Mouse (Mus musculus): ENCODE results near the gene Cxcl17. TPM values are rescaled to one million over a fixed set of nuclear protein-coding genes. Genes with fewer than 3 reads are reported as not detected.
A peak's percentile ranks its signal among the peaks of the same experiment; 100 is the strongest.

Gene Cxcl17
- polyA plus RNA-seq, 1 experiment from 2014 or later, result 0.80 TPM

DNA sequence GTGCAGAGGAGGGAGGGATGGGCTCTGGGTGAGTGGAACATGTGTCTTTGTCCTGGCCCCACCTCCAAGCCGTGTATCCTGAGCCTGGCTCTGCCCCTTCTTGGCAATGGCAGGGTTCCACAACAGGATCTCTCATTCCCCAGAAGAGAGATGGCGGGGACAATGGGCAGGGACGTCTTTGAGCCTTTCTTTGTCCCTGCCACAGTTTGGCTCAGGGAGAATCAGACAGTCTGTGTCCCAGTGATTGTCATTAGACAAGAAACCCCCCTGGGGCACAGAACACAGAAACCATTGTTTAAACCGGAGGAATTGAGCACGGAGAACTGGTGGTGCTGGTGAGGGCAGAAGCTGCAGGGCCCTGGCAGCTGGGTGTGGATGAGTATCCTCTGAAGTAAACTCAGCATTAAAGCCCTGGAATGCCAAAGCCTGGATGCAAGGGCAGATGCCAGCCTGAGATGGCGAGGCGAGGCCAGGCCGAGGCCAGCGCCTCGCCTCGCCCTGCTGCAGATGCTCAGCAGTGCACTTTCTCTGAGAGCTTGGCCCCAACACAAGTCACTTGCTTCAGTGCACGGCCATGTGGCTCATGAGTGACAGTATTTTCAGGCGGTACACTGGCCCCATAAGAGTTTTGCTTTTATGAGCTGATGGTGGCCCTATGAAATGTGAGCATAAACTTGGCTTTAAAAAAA lies 46.6 kb downstream of the Cxcl17 start:
- peaks cover 34% of the 10 kb centered on the region for H3K27me3 ChIP-seq (ENCODE audit: control insufficient read depth, insufficient read depth, low read length)
- no peak overlapping the region for H3K4me3 ChIP-seq (replicated peaks; ENCODE audit: low read length)
- H3K4me2 ChIP-seq (replicated peaks), result no peak overlapping the region
- H3K27ac ChIP-seq, result peak overlapping the region; percentile 9; the same call in 1 of the 2 replicates
- peaks cover 35% of the 10 kb centered on the region for H3K36me3 ChIP-seq (replicated peaks; ENCODE audit: control insufficient read depth, insufficient read depth)
- H3K4me1 ChIP-seq (replicated peaks; ENCODE audit: control insufficient read depth, insufficient read depth, low read length), result peaks cover 17% of the 10 kb centered on the region
- ATAC-seq (ENCODE audit: low FRiP score) (peak; percentile 26; the same call in 1 of the 2 replicates), DNase-seq (ENCODE audit: low spot score) (peak; percentile 45)
- peak overlapping the region; percentile 36 for H3K9ac ChIP-seq
- WGBS, result 13% methylated on average over 13 of the region's 13 CpGs
- H3K9me3 ChIP-seq (ENCODE audit: control insufficient read depth, low read length), result no peaks in the 10 kb centered on the region

- no peak overlapping the region for H3K9ac ChIP-seq
- 96% methylated on average over 17 of the region's 17 CpGs for WGBS
- ATAC-seq (ENCODE audit: low FRiP score), result no peak
- H3K27me3 ChIP-seq (ENCODE audit: control insufficient read depth, insufficient read depth, low read length), result peaks cover 23% of the 10 kb centered on the region
- H3K9me3 ChIP-seq (ENCODE audit: control insufficient read depth, low read length), result no peaks in the 10 kb centered on the region
- H3K36me3 ChIP-seq (replicated peaks; ENCODE audit: control insufficient read depth, insufficient read depth), result peaks cover 58% of the 10 kb centered on the region
- H3K4me1 ChIP-seq (replicated peaks; ENCODE audit: control insufficient read depth, insufficient read depth, low read length), result peaks cover 17% of the 10 kb centered on the region
- H3K27ac ChIP-seq, result no peak overlapping the region
- no peak for DNase-seq (ENCODE audit: low spot score)
- H3K4me2 ChIP-seq (replicated peaks), result no peak overlapping the region
- no peak overlapping the region for H3K4me3 ChIP-seq (replicated peaks; ENCODE audit: low read length)
These were observed 49.1 kb downstream of the Cxcl17 start for GRCm38 (mm10) chr7:25363632-25364031.

GRCm38 (mm10) chr7:25363151-25363550 lies 49.5 kb downstream of the Cxcl17 start:
- peaks cover 58% of the 10 kb centered on the region for H3K36me3 ChIP-seq (replicated peaks; ENCODE audit: control insufficient read depth, insufficient read depth)
- peaks cover 20% of the 10 kb centered on the region for H3K4me1 ChIP-seq (replicated peaks; ENCODE audit: control insufficient read depth, insufficient read depth, low read length)
- H3K9me3 ChIP-seq (ENCODE audit: control insufficient read depth, low read length), result no peaks in the 10 kb centered on the region
- H3K9ac ChIP-seq, result no peak overlapping the region
- ATAC-seq (ENCODE audit: low FRiP score) (no peak), DNase-seq (ENCODE audit: low spot score) (no peak)
- no peak overlapping the region for H3K27ac ChIP-seq
- 89% methylated on average over 19 of the region's 19 CpGs for WGBS
- H3K4me2 ChIP-seq (replicated peaks), result no peak overlapping the region
- peaks cover 18% of the 10 kb centered on the region for H3K27me3 ChIP-seq (ENCODE audit: control insufficient read depth, insufficient read depth, low read length)
- H3K4me3 ChIP-seq (replicated peaks; ENCODE audit: low read length), result no peak overlapping the region

DNA sequence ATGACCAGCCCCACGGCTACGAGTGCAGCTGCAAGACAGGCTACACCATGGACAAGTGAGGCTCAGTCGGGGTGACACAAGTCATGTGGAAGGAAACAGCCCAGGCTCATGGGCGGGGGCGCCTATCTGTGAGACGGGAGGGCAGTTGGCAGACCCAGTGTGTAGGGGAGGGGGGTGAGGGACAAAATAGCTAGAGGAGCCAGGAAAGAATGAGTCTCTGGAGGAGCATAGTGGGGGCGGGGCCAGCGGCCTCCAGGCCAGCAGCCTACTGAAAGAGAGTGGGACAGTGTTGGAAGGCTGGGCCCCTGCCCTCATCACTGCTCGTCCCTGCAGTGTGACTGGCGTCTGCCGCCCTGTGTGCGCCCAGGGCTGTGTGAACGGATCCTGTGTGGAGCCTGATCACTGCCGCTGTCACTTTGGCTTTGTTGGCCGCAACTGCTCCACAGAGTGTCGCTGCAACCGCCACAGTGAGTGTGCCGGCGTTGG lies 53.9 kb downstream of the Cxcl17 start:
- peak overlapping the region; percentile 28; the same call in 1 of the 2 replicates for H3K9ac ChIP-seq
- WGBS, result 41% methylated on average over 19 of the region's 19 CpGs
- DNase-seq (ENCODE audit: low spot score) (peak; percentile 38), ATAC-seq (ENCODE audit: low FRiP score) (peak; percentile 73)
- no peaks in the 10 kb centered on the region for H3K27me3 ChIP-seq (ENCODE audit: control insufficient read depth, insufficient read depth, low read length)
- H3K4me3 ChIP-seq (replicated peaks; ENCODE audit: low read length), result no peak overlapping the region
- no peak overlapping the region; the same call in 1 of the 2 replicates for H3K4me2 ChIP-seq (replicated peaks)
- peak overlapping the region; percentile 51; the same call in 1 of the 2 replicates for H3K27ac ChIP-seq
- peaks cover 88% of the 10 kb centered on the region for H3K36me3 ChIP-seq (replicated peaks; ENCODE audit: control insufficient read depth, insufficient read depth)
- H3K4me1 ChIP-seq (replicated peaks; ENCODE audit: control insufficient read depth, insufficient read depth, low read length), result 0 out of 2 replicates have a peak, but pooled peaks cover 3% of the 10 kb centered on the region
- no peaks in the 10 kb centered on the region for H3K9me3 ChIP-seq (ENCODE audit: control insufficient read depth, low read length)

Other genes starting within 250 kb of the Cxcl17 start
- gene Pou2f2, start 233.2 kb downstream of the Cxcl17 start, polyA plus RNA-seq (2014; fragmentation: Nextera tagmentation; extraction: Ambion mirVana), result 31.8 and 32.5 TPM in 2 replicates
- gene Dedd2, start 192.3 kb downstream of the Cxcl17 start, polyA plus RNA-seq (2014; fragmentation: Nextera tagmentation; extraction: Ambion mirVana), result 13.8 and 14.9 TPM in 2 replicates
- gene Zfp526, start 191.5 kb downstream of the Cxcl17 start, polyA plus RNA-seq (2014; fragmentation: Nextera tagmentation; extraction: Ambion mirVana), result 2.4 and 2.5 TPM in 2 replicates
- 23.4 and 24.1 TPM in 2 replicates for gene Gsk3a, start 175.0 kb downstream of the Cxcl17 start, polyA plus RNA-seq (2014; fragmentation: Nextera tagmentation; extraction: Ambion mirVana)
- gene Erf, start 162.1 kb downstream of the Cxcl17 start, polyA plus RNA-seq (2014; fragmentation: Nextera tagmentation; extraction: Ambion mirVana), result 5.7 and 6.7 TPM in 2 replicates
- 42.5 and 47.5 TPM in 2 replicates for gene Cic, start 145.2 kb downstream of the Cxcl17 start, polyA plus RNA-seq (2014; fragmentation: Nextera tagmentation; extraction: Ambion mirVana)
- gene Pafah1b3, start 114.9 kb downstream of the Cxcl17 start, polyA plus RNA-seq (2014; fragmentation: Nextera tagmentation; extraction: Ambion mirVana), result 523 and 576 TPM in 2 replicates
- 4.2 and 5.2 TPM in 2 replicates for gene Prr19, start 111.5 kb downstream of the Cxcl17 start, polyA plus RNA-seq (2014; fragmentation: Nextera tagmentation; extraction: Ambion mirVana)
- 74.9 and 81.2 TPM in 2 replicates for gene Tmem145, start 106.8 kb downstream of the Cxcl17 start, polyA plus RNA-seq (2014; fragmentation: Nextera tagmentation; extraction: Ambion mirVana)
- 22.0 and 23.8 TPM in 2 replicates for gene Megf8, start 95.7 kb downstream of the Cxcl17 start, polyA plus RNA-seq (2014; fragmentation: Nextera tagmentation; extraction: Ambion mirVana)
- not detected in 2 replicates for gene Cnfn, start 43.2 kb downstream of the Cxcl17 start, polyA plus RNA-seq (2014; fragmentation: Nextera tagmentation; extraction: Ambion mirVana)
- 4.6 and 5.7 TPM in 2 replicates for gene Lipe, start 14.2 kb downstream of the Cxcl17 start, polyA plus RNA-seq (2014; fragmentation: Nextera tagmentation; extraction: Ambion mirVana)
- gene Ceacam1, start 64.7 kb upstream of the Cxcl17 start, polyA plus RNA-seq (2014; fragmentation: Nextera tagmentation; extraction: Ambion mirVana), result 0.91 and 1.4 TPM in 2 replicates
- 0.21 TPM in 1 of 2 replicates, not detected in the other for gene Ceacam2, start 127.0 kb upstream of the Cxcl17 start, polyA plus RNA-seq (2014; fragmentation: Nextera tagmentation; extraction: Ambion mirVana)
- not detected in 2 replicates for gene Erich4, start 203.0 kb upstream of the Cxcl17 start, polyA plus RNA-seq (2014; fragmentation: Nextera tagmentation; extraction: Ambion mirVana)
- 43.3 and 43.8 TPM in 2 replicates for gene Dmac2, start 206.5 kb upstream of the Cxcl17 start, polyA plus RNA-seq (2014; fragmentation: Nextera tagmentation; extraction: Ambion mirVana)
- gene B3gnt8, start 213.8 kb upstream of the Cxcl17 start, polyA plus RNA-seq (2014; fragmentation: Nextera tagmentation; extraction: Ambion mirVana), result 0.27 and 0.43 TPM in 2 replicates
- 33.0 and 37.3 TPM in 2 replicates for gene Bckdha, start 246.1 kb upstream of the Cxcl17 start, polyA plus RNA-seq (2014; fragmentation: Nextera tagmentation; extraction: Ambion mirVana)
- gene Exosc5, start 246.3 kb upstream of the Cxcl17 start, polyA plus RNA-seq (2014; fragmentation: Nextera tagmentation; extraction: Ambion mirVana), result 31.5 and 39.7 TPM in 2 replicates

Measured in hindbrain, embryonic 14.5 days (tissue).